Mouse (Mus musculus): ENCODE data around the gene Cdon. TPM values are rescaled to one million over a fixed set of nuclear protein-coding genes. Genes with fewer than 3 reads are reported as not detected.

The Cdon gene
- total and polyA plus RNA-seq, 3 experiments: 1.0 to 1.5 TPM; not detected in 1

- Histone ChIP-seq H3K9me3 (replicated peaks; ENCODE audit: insufficient read depth, low read length) (no peaks in the 10 kb centered on the region), H3K27ac (ENCODE audit: control insufficient read depth, low read depth, low read length) (no peak overlapping the region), H3K4me3 (ENCODE audit: control insufficient read depth in 1 of 2, insufficient read depth in 1 of 2, low read depth in 2 of 2, low read length in 2 of 2) (no peak overlapping the region), H3K36me3 (ENCODE audit: control insufficient read depth in 1 of 2, insufficient read depth in 2 of 2, low read length in 2 of 2) (no peaks in the 10 kb centered on the region), H3K4me1 (ENCODE audit: control insufficient read depth in 1 of 2, insufficient read depth in 2 of 2, low read length in 2 of 2) (no peaks in the 10 kb centered on the region), H3K9ac (ENCODE audit: control insufficient read depth, low read depth, low read length, poor library complexity, severe bottlenecking) (no peak overlapping the region), H3K27me3 (ENCODE audit: control insufficient read depth in 1 of 2, insufficient read depth in 2 of 2, low read length in 2 of 2) (no peaks in the 10 kb centered on the region; a peak in 3 of 4 replicates), H3K79me2 (ENCODE audit: control insufficient read depth, insufficient read depth, low read length, poor library complexity) (no peaks in the 10 kb centered on the region)
- no peak for DNase-seq (ENCODE audit: low read depth, low spot score)
- TF ChIP-seq NRF1 (IDR thresholded peaks at IDR 0.05; ENCODE audit: insufficient read depth, low read depth, low read length, poor library complexity, severe bottlenecking) (no peak), USF2 (IDR thresholded peaks at IDR 0.05; ENCODE audit: borderline replicate concordance in 1 of 2, insufficient read depth in 1 of 2, low read depth in 1 of 2, low read length in 2 of 2) (no peak), MAZ (IDR thresholded peaks at IDR 0.05; ENCODE audit: low read depth, low read length) (no peak), TCF12 (IDR thresholded peaks at IDR 0.05; ENCODE audit: low read depth, low read length) (no peak), ZNF384 (IDR thresholded peaks at IDR 0.05; ENCODE audit: low read depth, low read length) (no peak), MEF2A (IDR thresholded peaks at IDR 0.05; ENCODE audit: extremely low read depth, insufficient replicate concordance, low read depth, low read length, poor library complexity, severe bottlenecking) (no peak), SIN3A (IDR thresholded peaks at IDR 0.05; ENCODE audit: low read length) (no peak), MYC (IDR thresholded peaks at IDR 0.05; ENCODE audit: low read depth, low read length) (no peak), RAD21 (IDR thresholded peaks at IDR 0.05; ENCODE audit: low read depth, low read length) (no peak), POLR2AphosphoS2 (IDR thresholded peaks at IDR 0.05; ENCODE audit: low read length) (no peak), E2F4 (IDR thresholded peaks at IDR 0.05; ENCODE audit: borderline replicate concordance, low read depth, low read length) (no peak), ETS1 (IDR thresholded peaks at IDR 0.05; ENCODE audit: low read depth, low read length) (no peak), RCOR1 (IDR thresholded peaks at IDR 0.05; ENCODE audit: low read depth, low read length) (no peak)
Observed at GRCm38 (mm10) chr9:35529796-35530195, 108.9 kb downstream of the Cdon start.

DNA sequence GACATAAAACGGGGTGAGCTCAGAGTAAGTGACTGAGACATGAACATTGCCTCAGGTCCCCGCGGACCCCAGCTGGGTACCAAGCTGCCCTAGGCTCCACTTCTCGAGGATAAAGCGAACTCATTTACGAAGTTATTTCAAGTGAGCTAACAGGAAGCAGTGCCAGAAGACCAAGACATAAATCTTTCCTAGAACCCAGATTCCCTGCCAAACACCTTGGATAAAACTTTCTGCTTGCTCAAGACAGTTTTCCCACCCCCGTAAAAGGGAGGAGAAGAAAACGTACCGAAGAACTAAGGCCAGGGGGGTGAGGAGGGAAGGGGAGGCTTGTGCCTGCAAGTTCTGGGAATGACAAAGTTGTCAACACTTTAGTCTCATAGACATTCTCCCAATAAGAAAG, 112.3 kb downstream of the Cdon start:
- Histone ChIP-seq H3K4me3 (ENCODE audit: control insufficient read depth in 1 of 2, insufficient read depth in 1 of 2, low read depth in 2 of 2, low read length in 2 of 2) (no peak overlapping the region), H3K27ac (ENCODE audit: control insufficient read depth, low read depth, low read length) (no peak overlapping the region), H3K9ac (ENCODE audit: control insufficient read depth, low read depth, low read length, poor library complexity, severe bottlenecking) (no peak overlapping the region), H3K27me3 (ENCODE audit: control insufficient read depth in 1 of 2, insufficient read depth in 2 of 2, low read length in 2 of 2) (no peaks in the 10 kb centered on the region; a peak in 3 of 4 replicates), H3K9me3 (replicated peaks; ENCODE audit: insufficient read depth, low read length) (no peaks in the 10 kb centered on the region), H3K4me1 (ENCODE audit: control insufficient read depth in 1 of 2, insufficient read depth in 2 of 2, low read length in 2 of 2) (peaks cover 0 to 3% of the 10 kb centered on the region in 2 experiments; a peak in 1 of 4 replicates), H3K79me2 (ENCODE audit: control insufficient read depth, insufficient read depth, low read length, poor library complexity) (no peaks in the 10 kb centered on the region), H3K36me3 (ENCODE audit: control insufficient read depth in 1 of 2, insufficient read depth in 2 of 2, low read length in 2 of 2) (peaks cover 0 to 3% of the 10 kb centered on the region in 2 experiments; a peak in 1 of 4 replicates)
- DNase-seq (ENCODE audit: low read depth, low spot score): no peak
- no peak for TF ChIP-seq ZNF384 (IDR thresholded peaks at IDR 0.05; ENCODE audit: low read depth, low read length)
- TF ChIP-seq GABPA (IDR thresholded peaks at IDR 0.05; ENCODE audit: low read depth, low read length): no peak
- no peak for TF ChIP-seq TAL1 (IDR thresholded peaks at IDR 0.05; ENCODE audit: low read length)
- no peak for TF ChIP-seq CHD1 (IDR thresholded peaks at IDR 0.05; ENCODE audit: low read depth, low read length)
- TF ChIP-seq CTCF (IDR thresholded peaks at IDR 0.05 in 2 of 3, conservative IDR thresholded peaks at IDR 0.05 in 1 of 3; ENCODE audit: control insufficient read depth in 1 of 3, insufficient read depth in 1 of 3, low read depth in 2 of 3, low read length in 3 of 3, poor library complexity in 1 of 3, severe bottlenecking in 1 of 3): no peak
- no peak for TF ChIP-seq RCOR1 (IDR thresholded peaks at IDR 0.05; ENCODE audit: low read depth, low read length)
- TF ChIP-seq JUND (IDR thresholded peaks at IDR 0.05; ENCODE audit: low read depth, low read length): no peak
- TF ChIP-seq MYC (IDR thresholded peaks at IDR 0.05; ENCODE audit: low read depth, low read length): no peak
- TF ChIP-seq MAX (IDR thresholded peaks at IDR 0.05; ENCODE audit: low read length): no peak
- TF ChIP-seq NELFE (IDR thresholded peaks at IDR 0.05; ENCODE audit: low read depth, low read length): no peak
